Mouse (Mus musculus) liver, adult (tissue): ENCODE results near the gene Msi2.

Experiments used
- GATA4 ChIP-seq: IDR thresholded peaks from 2 replicates; pipeline ENCODE4 v1.6.1; 2014; ENCODE audit warnings: mild to moderate bottlenecking, low read length; ENCODE audit not compliant: insufficient replicate concordance

Gene Msi2

GRCm38 (mm10) chr11:88430292-88430691 is 288.0 kb downstream of the Msi2 start:
- TF ChIP-seq GATA4, result no peak

- no peak for TF ChIP-seq GATA4
Measured at GRCm38 (mm10) chr11:88429680-88430079, 288.6 kb downstream of the Msi2 start.

GRCm38 (mm10) chr11:88425631-88426101 is 292.6 kb downstream of the Msi2 start:
- TF ChIP-seq GATA4, result no peak

GRCm38 (mm10) chr11:88424034-88424767 is 294.1 kb downstream of the Msi2 start:
- no peak for TF ChIP-seq GATA4

GRCm38 (mm10) chr11:88421057-88421578 is 297.2 kb downstream of the Msi2 start:
- no peak for TF ChIP-seq GATA4

- no peak for TF ChIP-seq GATA4
Measured at GRCm38 (mm10) chr11:88419657-88420366, 298.5 kb downstream of the Msi2 start.

- no peak for TF ChIP-seq GATA4
Measured at GRCm38 (mm10) chr11:88419064-88419463, 299.2 kb downstream of the Msi2 start.

GRCm38 (mm10) chr11:88414157-88414870 is 304.0 kb downstream of the Msi2 start:
- TF ChIP-seq GATA4, result no peak

- TF ChIP-seq GATA4, result no peak
Measured at GRCm38 (mm10) chr11:88412423-88413094, 305.8 kb downstream of the Msi2 start.

- TF ChIP-seq GATA4, result no peak
Measured at GRCm38 (mm10) chr11:88408305-88408704, 310.0 kb downstream of the Msi2 start.

- TF ChIP-seq GATA4, result no peak
Measured at GRCm38 (mm10) chr11:88406408-88406915, 311.9 kb downstream of the Msi2 start.

- TF ChIP-seq GATA4, result no peak
Measured at GRCm38 (mm10) chr11:88404816-88405613, 313.3 kb downstream of the Msi2 start.

GRCm38 (mm10) chr11:88404247-88404677 is 314.1 kb downstream of the Msi2 start:
- no peak for TF ChIP-seq GATA4

- no peak for TF ChIP-seq GATA4
Measured at GRCm38 (mm10) chr11:88402290-88402689, 316.0 kb downstream of the Msi2 start.

- no peak for TF ChIP-seq GATA4
Measured at GRCm38 (mm10) chr11:88401333-88401732, 317.0 kb downstream of the Msi2 start.
